Mouse (Mus musculus): ENCODE results near the gene N4bp2. TPM values are rescaled to one million over a fixed set of nuclear protein-coding genes. Genes with fewer than 3 reads are reported as not detected.

N4bp2 gene
- polyA plus RNA-seq, 1 experiment, result 22.0 TPM

DNA sequence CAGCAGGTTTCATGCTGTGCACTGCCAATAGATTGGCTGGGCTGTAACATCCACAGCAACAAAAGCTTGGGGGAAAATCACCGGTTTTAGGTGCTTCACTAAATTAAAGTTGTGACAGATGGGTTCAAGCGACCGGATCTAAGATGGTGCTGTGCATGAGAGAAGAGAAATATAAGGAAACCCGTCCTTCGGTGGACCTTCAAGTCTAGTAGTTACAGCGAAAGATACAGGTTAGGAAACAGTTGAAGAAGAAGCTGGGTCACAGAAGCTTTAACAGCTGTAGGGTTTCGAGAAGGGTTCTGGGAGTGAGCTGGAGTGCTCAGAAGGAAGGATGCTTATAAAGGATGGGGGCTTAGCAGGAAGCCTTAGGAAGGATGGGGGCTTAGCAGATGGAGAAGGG is 101.2 kb downstream of the N4bp2 start:
- H3K4me3 ChIP-seq (ENCODE audit: control insufficient read depth, insufficient read depth, low read length), result peak overlapping the region; percentile 56
- H3K36me3 ChIP-seq (ENCODE audit: control insufficient read depth, insufficient read depth, low read length), result peaks cover 8% of the 10 kb centered on the region; the same call in 1 of the 2 replicates
- DNase-seq, result no peak
- no peaks in the 10 kb centered on the region for H3K27me3 ChIP-seq (ENCODE audit: control insufficient read depth, insufficient read depth, low read length)
- H3K27ac ChIP-seq (ENCODE audit: control insufficient read depth, insufficient read depth, low read length), result peak overlapping the region; percentile 83
- WGBS, result 4% methylated on average over 7 of the region's 7 CpGs
- no peak for TF ChIP-seq CTCF (IDR thresholded peaks at IDR 0.05; ENCODE audit: borderline replicate concordance, control insufficient read depth, extremely low read depth, insufficient read depth, low read length, poor library complexity)
- no peak for TF ChIP-seq POLR2A (IDR thresholded peaks at IDR 0.05; ENCODE audit: control insufficient read depth, extremely low read depth, insufficient read depth, low read length, poor library complexity)
- peaks cover 22% of the 10 kb centered on the region for H3K4me1 ChIP-seq (replicated peaks; ENCODE audit: control insufficient read depth, insufficient read depth, low read length)

DNA sequence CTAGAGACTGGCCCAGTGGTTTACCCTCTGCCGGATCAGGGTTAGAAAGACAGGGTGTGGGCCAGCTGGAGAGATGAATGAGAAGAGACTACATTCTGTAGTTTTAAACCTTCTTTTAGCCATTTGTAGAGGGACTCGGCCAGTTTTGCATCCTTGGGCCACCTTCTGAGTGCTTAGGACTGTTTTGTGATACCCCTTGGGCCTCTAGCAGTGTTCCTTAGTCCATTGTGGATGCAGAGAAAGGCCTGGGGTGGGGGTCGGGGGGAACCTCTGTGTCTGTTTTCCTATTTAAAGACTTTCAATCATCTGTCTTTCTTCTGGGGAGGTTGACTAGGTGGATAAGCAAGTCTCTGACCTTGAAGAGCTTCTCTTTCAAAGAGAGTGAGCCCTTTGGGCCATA is 101.6 kb downstream of the N4bp2 start:
- peak overlapping the region; percentile 83 for H3K27ac ChIP-seq (ENCODE audit: control insufficient read depth, insufficient read depth, low read length)
- 8% methylated on average over 3 of the region's 3 CpGs for WGBS
- TF ChIP-seq CTCF (IDR thresholded peaks at IDR 0.05; ENCODE audit: borderline replicate concordance, control insufficient read depth, extremely low read depth, insufficient read depth, low read length, poor library complexity) (no peak), POLR2A (IDR thresholded peaks at IDR 0.05; ENCODE audit: control insufficient read depth, extremely low read depth, insufficient read depth, low read length, poor library complexity) (no peak)
- peak overlapping the region; percentile 56 for H3K4me3 ChIP-seq (ENCODE audit: control insufficient read depth, insufficient read depth, low read length)
- no peak for DNase-seq
- peaks cover 22% of the 10 kb centered on the region for H3K4me1 ChIP-seq (replicated peaks; ENCODE audit: control insufficient read depth, insufficient read depth, low read length)
- H3K27me3 ChIP-seq (ENCODE audit: control insufficient read depth, insufficient read depth, low read length), result no peaks in the 10 kb centered on the region
- H3K36me3 ChIP-seq (ENCODE audit: control insufficient read depth, insufficient read depth, low read length), result peaks cover 8% of the 10 kb centered on the region; the same call in 1 of the 2 replicates

DNA sequence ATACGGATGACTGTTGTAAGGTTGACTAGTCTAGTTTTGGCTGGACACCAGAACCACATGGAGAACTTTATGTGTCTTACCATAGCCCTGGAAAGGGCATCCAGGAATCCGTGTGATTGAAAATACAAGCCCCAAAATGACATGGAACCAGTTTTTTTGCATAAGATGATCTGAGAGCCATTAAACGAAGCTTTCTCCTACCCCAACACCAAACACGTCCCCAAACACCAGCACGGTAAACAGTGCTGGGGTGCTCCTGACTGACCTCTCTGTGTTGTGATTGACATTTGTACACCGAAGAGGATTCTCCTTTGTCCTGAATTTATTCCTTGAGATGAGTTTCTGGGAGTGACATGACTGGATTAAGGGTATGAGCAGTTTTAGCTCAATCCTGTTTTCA is 103.3 kb downstream of the N4bp2 start:
- TF ChIP-seq CTCF (IDR thresholded peaks at IDR 0.05; ENCODE audit: borderline replicate concordance, control insufficient read depth, extremely low read depth, insufficient read depth, low read length, poor library complexity) (no peak), POLR2A (IDR thresholded peaks at IDR 0.05; ENCODE audit: control insufficient read depth, extremely low read depth, insufficient read depth, low read length, poor library complexity) (no peak)
- Histone ChIP-seq H3K27ac (ENCODE audit: control insufficient read depth, insufficient read depth, low read length) (peak overlapping the region; percentile 59), H3K4me3 (ENCODE audit: control insufficient read depth, insufficient read depth, low read length) (peak overlapping the region; percentile 99), H3K27me3 (ENCODE audit: control insufficient read depth, insufficient read depth, low read length) (no peaks in the 10 kb centered on the region), H3K4me1 (replicated peaks; ENCODE audit: control insufficient read depth, insufficient read depth, low read length) (peaks cover 22% of the 10 kb centered on the region), H3K36me3 (ENCODE audit: control insufficient read depth, insufficient read depth, low read length) (peaks cover 8% of the 10 kb centered on the region; the same call in 1 of the 2 replicates)
- no peak for DNase-seq
- WGBS, result 11% methylated on average over 6 of the region's 6 CpGs

DNA sequence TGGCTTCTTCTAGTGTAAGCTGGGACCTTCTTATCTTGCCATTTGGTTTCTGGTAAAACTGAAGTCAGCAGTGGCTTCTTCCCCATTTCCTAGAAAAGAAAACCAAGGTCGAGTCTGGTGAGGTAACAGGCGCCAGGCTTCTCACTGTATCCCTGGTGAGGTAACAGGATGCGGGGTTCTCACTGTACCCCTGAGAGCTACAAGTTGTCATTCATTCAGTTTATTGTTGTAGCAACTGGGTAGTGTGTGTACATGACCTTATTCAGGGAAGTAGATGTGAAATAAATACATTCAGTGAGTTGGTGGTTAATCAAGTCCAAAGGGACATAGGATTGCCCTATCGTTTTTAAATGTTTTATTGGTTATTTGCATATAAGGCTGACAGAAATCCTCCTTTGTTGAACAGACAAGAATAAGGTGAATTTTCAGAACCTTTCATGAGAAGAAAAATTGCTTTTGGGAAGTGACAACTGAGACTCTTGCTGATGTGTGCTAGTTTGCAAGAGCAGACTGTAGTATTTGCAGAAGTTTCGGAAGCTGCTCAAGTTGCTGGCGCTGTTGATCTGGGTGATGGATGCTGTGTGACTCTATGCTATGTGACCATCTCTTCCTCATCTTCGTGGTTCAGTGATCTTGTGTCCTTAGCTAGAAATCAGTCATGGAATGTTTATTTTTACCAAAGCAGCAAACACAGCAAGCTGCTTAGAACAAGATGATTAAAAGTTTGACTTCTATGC is 104.2 kb downstream of the N4bp2 start:
- DNase-seq, result no peak
- H3K36me3 ChIP-seq (ENCODE audit: control insufficient read depth, insufficient read depth, low read length), result peaks cover 8% of the 10 kb centered on the region; the same call in 1 of the 2 replicates
- 8% methylated on average over 7 of the region's 7 CpGs for WGBS
- no peak overlapping the region for H3K4me3 ChIP-seq (ENCODE audit: control insufficient read depth, insufficient read depth, low read length)
- TF ChIP-seq POLR2A (IDR thresholded peaks at IDR 0.05; ENCODE audit: control insufficient read depth, extremely low read depth, insufficient read depth, low read length, poor library complexity), result no peak
- TF ChIP-seq CTCF (IDR thresholded peaks at IDR 0.05; ENCODE audit: borderline replicate concordance, control insufficient read depth, extremely low read depth, insufficient read depth, low read length, poor library complexity), result no peak
- H3K4me1 ChIP-seq (replicated peaks; ENCODE audit: control insufficient read depth, insufficient read depth, low read length), result peaks cover 29% of the 10 kb centered on the region
- peak overlapping the region; percentile 8; the same call in 1 of the 2 replicates for H3K27ac ChIP-seq (ENCODE audit: control insufficient read depth, insufficient read depth, low read length)
- no peaks in the 10 kb centered on the region for H3K27me3 ChIP-seq (ENCODE audit: control insufficient read depth, insufficient read depth, low read length)

DNA sequence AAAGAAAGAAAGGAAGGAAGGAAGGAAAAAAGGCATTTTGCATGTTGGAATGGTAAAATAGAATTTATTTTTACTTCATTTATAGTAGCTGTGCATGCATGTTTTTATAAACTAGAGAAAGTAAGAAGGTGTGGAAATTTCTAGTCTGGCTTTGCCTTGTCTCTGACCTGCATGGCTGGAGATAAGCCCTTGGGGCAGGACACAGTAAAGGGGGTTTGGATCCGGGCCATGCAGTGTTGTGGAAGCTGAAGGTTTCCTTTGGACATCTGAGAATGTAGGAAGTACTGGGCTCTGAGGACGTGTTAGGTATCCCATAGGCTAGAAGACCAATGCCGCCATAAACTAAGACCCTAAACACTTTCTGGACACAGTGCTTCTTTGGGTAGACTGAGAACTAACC is 105.1 kb downstream of the N4bp2 start:
- Histone ChIP-seq H3K4me1 (replicated peaks; ENCODE audit: control insufficient read depth, insufficient read depth, low read length) (peaks cover 31% of the 10 kb centered on the region), H3K27me3 (ENCODE audit: control insufficient read depth, insufficient read depth, low read length) (no peaks in the 10 kb centered on the region), H3K4me3 (ENCODE audit: control insufficient read depth, insufficient read depth, low read length) (0 out of 2 replicates have a peak overlapping the region, but pooled peaks have one; percentile 10), H3K27ac (ENCODE audit: control insufficient read depth, insufficient read depth, low read length) (peak overlapping the region; percentile 33; the same call in 1 of the 2 replicates), H3K36me3 (ENCODE audit: control insufficient read depth, insufficient read depth, low read length) (peaks cover 8% of the 10 kb centered on the region; the same call in 1 of the 2 replicates)
- no peak for DNase-seq
- WGBS, result 44% methylated on average over 3 of the region's 3 CpGs
- no peak for TF ChIP-seq CTCF (IDR thresholded peaks at IDR 0.05; ENCODE audit: borderline replicate concordance, control insufficient read depth, extremely low read depth, insufficient read depth, low read length, poor library complexity)
- TF ChIP-seq POLR2A (IDR thresholded peaks at IDR 0.05; ENCODE audit: control insufficient read depth, extremely low read depth, insufficient read depth, low read length, poor library complexity), result no peak

DNA sequence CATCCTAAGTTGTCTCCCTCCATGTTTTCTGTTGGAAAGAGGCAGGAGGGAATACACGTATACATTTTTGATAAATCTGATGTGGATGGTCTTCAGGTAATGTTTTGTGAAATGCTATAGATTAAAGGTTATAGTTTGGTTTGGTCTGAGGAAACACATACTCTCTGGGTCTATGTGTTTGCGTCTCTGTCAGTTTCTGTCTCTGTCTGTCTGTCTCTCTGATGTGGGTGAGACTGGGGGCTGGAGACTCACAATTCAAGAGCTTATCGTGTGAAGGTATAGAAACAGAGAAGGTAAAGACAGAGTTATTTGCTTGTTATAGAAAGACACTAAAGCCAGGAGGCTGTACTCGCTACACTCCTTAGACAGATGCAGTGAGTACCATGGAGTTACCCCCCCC is 106.3 kb downstream of the N4bp2 start:
- Histone ChIP-seq H3K4me3 (ENCODE audit: control insufficient read depth, insufficient read depth, low read length) (no peak overlapping the region), H3K27ac (ENCODE audit: control insufficient read depth, insufficient read depth, low read length) (no peak overlapping the region), H3K4me1 (replicated peaks; ENCODE audit: control insufficient read depth, insufficient read depth, low read length) (peaks cover 33% of the 10 kb centered on the region), H3K36me3 (ENCODE audit: control insufficient read depth, insufficient read depth, low read length) (peaks cover 8% of the 10 kb centered on the region; the same call in 1 of the 2 replicates), H3K27me3 (ENCODE audit: control insufficient read depth, insufficient read depth, low read length) (no peaks in the 10 kb centered on the region)
- 27% methylated on average over 4 of the region's 4 CpGs for WGBS
- TF ChIP-seq CTCF (IDR thresholded peaks at IDR 0.05; ENCODE audit: borderline replicate concordance, control insufficient read depth, extremely low read depth, insufficient read depth, low read length, poor library complexity) (no peak), POLR2A (IDR thresholded peaks at IDR 0.05; ENCODE audit: control insufficient read depth, extremely low read depth, insufficient read depth, low read length, poor library complexity) (no peak)
- no peak for DNase-seq
